Mouse (Mus musculus): ENCODE data around the gene Epb41l5. TPM values are rescaled to one million over a fixed set of nuclear protein-coding genes. Genes with fewer than 3 reads are reported as not detected.

Gene Epb41l5
- polyA plus RNA-seq, 1 experiment from 2014 or later = 12.0 TPM

- H3K4me3 ChIP-seq = no peak overlapping the region
- no peaks in the 10 kb centered on the region for H3K9me3 ChIP-seq
- peaks cover 6% of the 10 kb centered on the region for H3K4me1 ChIP-seq
- 76% methylated on average over 5 of the region's 5 CpGs for WGBS
- H3K36me3 ChIP-seq = peaks cover 12% of the 10 kb centered on the region; the same call in 1 of the 2 replicates
- no peak overlapping the region for H3K27ac ChIP-seq
- no peak overlapping the region for H3K4me2 ChIP-seq
- ATAC-seq (ENCODE audit: insufficient number of reproducible peaks, insufficient read depth, low FRiP score, low TSS enrichment, low read depth) = no peak
- H3K27me3 ChIP-seq = no peaks in the 10 kb centered on the region
- H3K9ac ChIP-seq = no peak overlapping the region
Observed at GRCm38 (mm10) chr1:119497346-119498004, 151.3 kb downstream of the Epb41l5 start.

- no peaks in the 10 kb centered on the region for H3K27me3 ChIP-seq
- H3K9me3 ChIP-seq = no peaks in the 10 kb centered on the region
- H3K4me3 ChIP-seq = no peak overlapping the region
- H3K27ac ChIP-seq = no peak overlapping the region
- no peak for ATAC-seq (ENCODE audit: insufficient number of reproducible peaks, insufficient read depth, low FRiP score, low TSS enrichment, low read depth)
- 90% methylated on average over 6 of the region's 6 CpGs for WGBS
- H3K4me2 ChIP-seq = no peak overlapping the region
- H3K4me1 ChIP-seq = peaks cover 26% of the 10 kb centered on the region
- peaks cover 1% of the 10 kb centered on the region; the same call in 1 of the 2 replicates for H3K36me3 ChIP-seq
- no peak overlapping the region for H3K9ac ChIP-seq
Observed at GRCm38 (mm10) chr1:119495396-119495775, 153.4 kb downstream of the Epb41l5 start.

Other genes starting within 250 kb of the Epb41l5 start
- 0.42 and 0.89 TPM in 2 replicates for gene Inhbb, start 226.8 kb downstream of the Epb41l5 start, polyA plus RNA-seq (2015; fragmentation: Nextera tagmentation; extraction: Ambion mirVana)
- gene Ralb, start 144.2 kb downstream of the Epb41l5 start, polyA plus RNA-seq (2015; fragmentation: Nextera tagmentation; extraction: Ambion mirVana) = 115 and 117 TPM in 2 replicates
- gene Tmem185b, start 122.8 kb downstream of the Epb41l5 start, polyA plus RNA-seq (2015; fragmentation: Nextera tagmentation; extraction: Ambion mirVana) = 23.8 and 27.1 TPM in 2 replicates
- 4.7 and 6.3 TPM in 2 replicates for gene Ptpn4, start 188.6 kb upstream of the Epb41l5 start, polyA plus RNA-seq (2015; fragmentation: Nextera tagmentation; extraction: Ambion mirVana)